ENCODE assay signal across 18 mouse cellular contexts in the genomic region with DNA sequence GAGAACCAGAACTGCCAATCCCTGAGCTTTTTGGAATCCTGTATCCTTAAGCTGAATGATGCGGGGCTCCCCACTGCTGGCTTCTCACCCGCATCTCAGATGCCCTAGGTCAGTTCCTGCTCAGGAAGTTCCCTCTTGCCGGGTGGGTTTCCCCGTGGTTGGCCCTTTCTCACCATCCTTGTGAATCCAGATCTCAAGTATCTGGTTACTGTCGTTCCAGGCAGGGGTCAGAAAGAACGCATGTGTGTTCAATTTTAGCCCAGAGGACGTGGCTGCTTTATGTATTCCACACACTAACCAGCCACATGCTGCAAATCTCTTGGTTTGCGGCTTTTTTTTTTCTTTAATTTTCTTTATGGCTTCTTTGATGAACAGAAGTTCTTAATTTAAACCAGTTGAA. TPM values are rescaled to one million over a fixed set of nuclear protein-coding genes. Genes with fewer than 3 reads are reported as not detected.
DNase-seq lines count a peak whose midpoint lies in the region; ATAC-seq lines count a peak whose summit lies in the region.
"Had no signal": no experiment of that assay in that cellular context is flagged by ENCODE, and none has a peak within 500 bp of the region (broad histone marks: within the 10 kb centered on the region; RNA-seq: fewer than 3 reads in every experiment).

No protein-coding gene starts in this region.

- no peaks in the 10 kb centered on the region for H3K36me3 ChIP-seq in forebrain, embryonic 14.5 days (ENCODE audit: control insufficient read depth, insufficient read depth, low read length)
- peaks cover 7% of the 10 kb centered on the region; the same call in 1 of the 2 replicates for H3K36me3 ChIP-seq in forebrain, embryonic 13.5 days (ENCODE audit: poor library complexity, severe bottlenecking)
- no peaks in the 10 kb centered on the region for H3K36me3 ChIP-seq in embryonic facial prominence, embryonic 15.5 days
- H3K36me3 ChIP-seq in limb, embryonic 13.5 days = no peaks in the 10 kb centered on the region

- H3K27me3 ChIP-seq in forebrain, embryonic 14.5 days (replicated peaks; ENCODE audit: control insufficient read depth, insufficient read depth, low read length) = no peaks in the 10 kb centered on the region
- H3K27me3 ChIP-seq in forebrain, embryonic 13.5 days = no peaks in the 10 kb centered on the region; the same call in 1 of the 2 replicates
- H3K27me3 ChIP-seq in embryonic facial prominence, embryonic 15.5 days = 0 out of 2 replicates have a peak, but pooled peaks cover 3% of the 10 kb centered on the region
- peaks cover 25% of the 10 kb centered on the region for H3K27me3 ChIP-seq in limb, embryonic 13.5 days
- H3K27me3 ChIP-seq: Patski had no signal

- H3K9me3 ChIP-seq in forebrain, embryonic 14.5 days (replicated peaks; ENCODE audit: control insufficient read depth, low read length) = no peaks in the 10 kb centered on the region
- H3K9me3 ChIP-seq in forebrain, embryonic 13.5 days (replicated peaks) = no peaks in the 10 kb centered on the region
- no peaks in the 10 kb centered on the region for H3K9me3 ChIP-seq in embryonic facial prominence, embryonic 15.5 days (replicated peaks)
- no peaks in the 10 kb centered on the region for H3K9me3 ChIP-seq in limb, embryonic 13.5 days

- intact Hi-C loops in heart, postnatal 36 days (cut with DNase I) = no loop called here

- H3K4me3 ChIP-seq in forebrain, embryonic 14.5 days (ENCODE audit: low read depth, low read length) = no peak overlapping the region
- H3K4me3 ChIP-seq in forebrain, embryonic 13.5 days = no peak overlapping the region
- H3K4me3 ChIP-seq in embryonic facial prominence, embryonic 15.5 days (replicated peaks) = no peak overlapping the region
- H3K4me3 ChIP-seq in limb, embryonic 13.5 days = no peak overlapping the region
- H3K4me3 ChIP-seq: gastrocnemius, adult 2 months had no signal

- peak overlapping the region; percentile 29; the same call in 1 of the 2 replicates for H3K9ac ChIP-seq in forebrain, embryonic 14.5 days (ENCODE audit: low read length)
- no peak overlapping the region for H3K9ac ChIP-seq in forebrain, embryonic 13.5 days
- no peak overlapping the region for H3K9ac ChIP-seq in embryonic facial prominence, embryonic 15.5 days
- 0 out of 2 replicates have a peak overlapping the region, but pooled peaks have one; percentile 36 for H3K9ac ChIP-seq in limb, embryonic 13.5 days

- DNase-seq in forebrain, embryonic 14.5 days (ENCODE audit: low spot score) = no peak
- DNase-seq in embryo, embryonic 10.5 days (ENCODE audit: low spot score) = peak; percentile 71
- no peak for DNase-seq in right cerebral cortex, postnatal 10 days (ENCODE audit: low spot score in 2 of 2)
- DNase-seq in right cerebral cortex, adult 18-20 months = no peak
- no peak for DNase-seq in heart, postnatal 36 days
- DNase-seq: cerebellum, adult 11 months; cerebellum, postnatal 36 days; gastrocnemius, adult 2 months; heart, adult 18-20 months; lung, adult 18-20 months; lung, postnatal 4 days; right cerebral cortex, postnatal 14 days; thymus, postnatal 25 days had no signal

- H3K4me2 ChIP-seq in forebrain, embryonic 14.5 days (ENCODE audit: low read length) = no peak overlapping the region
- no peak overlapping the region for H3K4me2 ChIP-seq in forebrain, embryonic 13.5 days
- H3K4me2 ChIP-seq in embryonic facial prominence, embryonic 15.5 days (replicated peaks) = peak overlapping the region; percentile 15; the same call in 1 of the 2 replicates
- H3K4me2 ChIP-seq in limb, embryonic 13.5 days (replicated peaks) = peak overlapping the region; percentile 37

- H3K27ac ChIP-seq in forebrain, embryonic 14.5 days (ENCODE audit: low read depth, low read length) = no peak overlapping the region
- no peak overlapping the region for H3K27ac ChIP-seq in forebrain, embryonic 13.5 days
- peak overlapping the region; percentile 48; the same call in 1 of the 2 replicates for H3K27ac ChIP-seq in embryonic facial prominence, embryonic 15.5 days (replicated peaks)
- peak overlapping the region; percentile 61 for H3K27ac ChIP-seq in limb, embryonic 13.5 days
- H3K27ac ChIP-seq: gastrocnemius, adult 2 months had no signal

- WGBS in forebrain, embryonic 14.5 days = 28% methylated on average over 8 of the region's 8 CpGs
- WGBS in forebrain, embryonic 13.5 days = 26% methylated on average over 8 of the region's 8 CpGs
- 8% methylated on average over 8 of the region's 8 CpGs for WGBS in embryonic facial prominence, embryonic 15.5 days
- WGBS in limb, embryonic 13.5 days = 3% methylated on average over 8 of the region's 8 CpGs

- peaks cover 6% of the 10 kb centered on the region; the same call in 1 of the 2 replicates for H3K4me1 ChIP-seq in forebrain, embryonic 14.5 days (ENCODE audit: control insufficient read depth, insufficient read depth, low read length)
- peaks cover 7% of the 10 kb centered on the region for H3K4me1 ChIP-seq in forebrain, embryonic 13.5 days
- H3K4me1 ChIP-seq in embryonic facial prominence, embryonic 15.5 days = peaks cover 8% of the 10 kb centered on the region
- H3K4me1 ChIP-seq in limb, embryonic 13.5 days = peaks cover 10% of the 10 kb centered on the region

- no peak for ATAC-seq in forebrain, embryonic 14.5 days
- ATAC-seq in forebrain, embryonic 13.5 days = no peak
- ATAC-seq in embryonic facial prominence, embryonic 15.5 days (ENCODE audit: insufficient number of reproducible peaks, low FRiP score, low TSS enrichment, low read depth) = no peak
- no peak for ATAC-seq in limb, embryonic 13.5 days (ENCODE audit: low FRiP score, low read depth)
- ATAC-seq: inflammation-experienced regulatory T-cells, adult 6 months; Patski had no signal

RNA-seq across cellular contexts. Expression of a gene that starts 3.4 kb away (rescaled TPM):
- polyA plus RNA-seq in forebrain, embryonic 14.5 days (2014; fragmentation: Nextera tagmentation; extraction: Ambion mirVana) = 10.5 and 11.1 TPM in 2 replicates
- 9.1 and 14.3 TPM in 2 replicates for polyA plus RNA-seq in forebrain, embryonic 13.5 days (2015; fragmentation: Nextera tagmentation; extraction: Ambion mirVana)
- polyA plus RNA-seq in embryonic facial prominence, embryonic 15.5 days (2015; fragmentation: Nextera tagmentation; extraction: Ambion mirVana) = 15.1 and 31.4 TPM in 2 replicates
- 1.5 and 1.6 TPM in 2 replicates for polyA plus RNA-seq in limb, embryonic 13.5 days (2015; fragmentation: Nextera tagmentation; extraction: Ambion mirVana)
- under 1 TPM in 1 of 2 experiments, not detected in 1; 0.43 TPM for total RNA-seq in heart, postnatal 36 days (2021)
- polyA plus RNA-seq: inflammation-experienced regulatory T-cells, adult 6 months had no signal

RNA-seq across cellular contexts. Expression of a gene that starts 10.8 kb away (rescaled TPM):
- 2.4 and 2.6 TPM in 2 replicates for polyA plus RNA-seq in forebrain, embryonic 14.5 days (2014; fragmentation: Nextera tagmentation; extraction: Ambion mirVana)
- polyA plus RNA-seq in forebrain, embryonic 13.5 days (2015; fragmentation: Nextera tagmentation; extraction: Ambion mirVana) = 3.0 and 3.1 TPM in 2 replicates
- 7.6 and 7.7 TPM in 2 replicates for polyA plus RNA-seq in embryonic facial prominence, embryonic 15.5 days (2015; fragmentation: Nextera tagmentation; extraction: Ambion mirVana)
- polyA plus RNA-seq in limb, embryonic 13.5 days (2015; fragmentation: Nextera tagmentation; extraction: Ambion mirVana) = 3.8 and 4.1 TPM in 2 replicates
- 10 to 100 TPM; 11.6 to 11.8 TPM for total RNA-seq in heart, postnatal 36 days (2021)
- polyA plus RNA-seq: inflammation-experienced regulatory T-cells, adult 6 months had no signal

RNA-seq across cellular contexts. Expression of a gene that starts 48.8 kb away (rescaled TPM):
- polyA plus RNA-seq in forebrain, embryonic 14.5 days (2014; fragmentation: Nextera tagmentation; extraction: Ambion mirVana) = 80.2 and 82.0 TPM in 2 replicates
- 62.2 and 72.8 TPM in 2 replicates for polyA plus RNA-seq in forebrain, embryonic 13.5 days (2015; fragmentation: Nextera tagmentation; extraction: Ambion mirVana)
- polyA plus RNA-seq in embryonic facial prominence, embryonic 15.5 days (2015; fragmentation: Nextera tagmentation; extraction: Ambion mirVana) = 47.0 and 47.1 TPM in 2 replicates
- 46.6 and 47.1 TPM in 2 replicates for polyA plus RNA-seq in limb, embryonic 13.5 days (2015; fragmentation: Nextera tagmentation; extraction: Ambion mirVana)
- total RNA-seq in heart, postnatal 36 days (2021) = 10 to 100 TPM; 29.0 to 32.7 TPM

RNA-seq across cellular contexts. Expression of a gene that starts 49.0 kb away (rescaled TPM):
- 3.0 and 4.1 TPM in 2 replicates for polyA plus RNA-seq in forebrain, embryonic 14.5 days (2014; fragmentation: Nextera tagmentation; extraction: Ambion mirVana)
- polyA plus RNA-seq in forebrain, embryonic 13.5 days (2015; fragmentation: Nextera tagmentation; extraction: Ambion mirVana) = 8.9 and 9.7 TPM in 2 replicates
- 7.3 and 8.9 TPM in 2 replicates for polyA plus RNA-seq in embryonic facial prominence, embryonic 15.5 days (2015; fragmentation: Nextera tagmentation; extraction: Ambion mirVana)
- polyA plus RNA-seq in limb, embryonic 13.5 days (2015; fragmentation: Nextera tagmentation; extraction: Ambion mirVana) = 8.8 and 9.6 TPM in 2 replicates
- 1 to 10 TPM in 1 of 2 experiments, under 1 TPM in 1; 0.35 to 1.2 TPM for total RNA-seq in heart, postnatal 36 days (2021)

RNA-seq across cellular contexts. Expression of a gene that starts 55.6 kb away (rescaled TPM):
- polyA plus RNA-seq in forebrain, embryonic 14.5 days (2014; fragmentation: Nextera tagmentation; extraction: Ambion mirVana) = 10.4 and 11.3 TPM in 2 replicates
- polyA plus RNA-seq in forebrain, embryonic 13.5 days (2015; fragmentation: Nextera tagmentation; extraction: Ambion mirVana) = 8.0 and 10.8 TPM in 2 replicates
- polyA plus RNA-seq in embryonic facial prominence, embryonic 15.5 days (2015; fragmentation: Nextera tagmentation; extraction: Ambion mirVana) = 3.2 and 3.6 TPM in 2 replicates
- polyA plus RNA-seq in limb, embryonic 13.5 days (2015; fragmentation: Nextera tagmentation; extraction: Ambion mirVana) = 1.0 and 2.0 TPM in 2 replicates
- total RNA-seq in heart, postnatal 36 days (2021) = 10 to 100 TPM; 14.7 to 15.1 TPM

Comparison
In these comparisons a context has a peak if more than half of its experiments do, and no peak if none do; other contexts are left out.
1. H3K9ac ChIP-seq: peak in forebrain, embryonic 14.5 days (single experiment) and limb, embryonic 13.5 days (single experiment); none in forebrain, embryonic 13.5 days (single experiment) and embryonic facial prominence, embryonic 15.5 days (single experiment).
2. H3K27ac ChIP-seq: peak in embryonic facial prominence, embryonic 15.5 days (single experiment) and limb, embryonic 13.5 days (single experiment); none in forebrain, embryonic 14.5 days (single experiment) and forebrain, embryonic 13.5 days (single experiment).
3. H3K4me2 ChIP-seq: peak in embryonic facial prominence, embryonic 15.5 days (single experiment) and limb, embryonic 13.5 days (single experiment); none in forebrain, embryonic 14.5 days (single experiment) and forebrain, embryonic 13.5 days (single experiment).